Mouse (Mus musculus): ENCODE measurements around the gene Lpin2. TPM values are rescaled to one million over a fixed set of nuclear protein-coding genes. Genes with fewer than 3 reads are reported as not detected.
A peak's percentile ranks its signal among the peaks of the same experiment; 100 is the strongest.

The Lpin2 gene
- polyA plus RNA-seq, 1 experiment: 20.7 TPM

DNA sequence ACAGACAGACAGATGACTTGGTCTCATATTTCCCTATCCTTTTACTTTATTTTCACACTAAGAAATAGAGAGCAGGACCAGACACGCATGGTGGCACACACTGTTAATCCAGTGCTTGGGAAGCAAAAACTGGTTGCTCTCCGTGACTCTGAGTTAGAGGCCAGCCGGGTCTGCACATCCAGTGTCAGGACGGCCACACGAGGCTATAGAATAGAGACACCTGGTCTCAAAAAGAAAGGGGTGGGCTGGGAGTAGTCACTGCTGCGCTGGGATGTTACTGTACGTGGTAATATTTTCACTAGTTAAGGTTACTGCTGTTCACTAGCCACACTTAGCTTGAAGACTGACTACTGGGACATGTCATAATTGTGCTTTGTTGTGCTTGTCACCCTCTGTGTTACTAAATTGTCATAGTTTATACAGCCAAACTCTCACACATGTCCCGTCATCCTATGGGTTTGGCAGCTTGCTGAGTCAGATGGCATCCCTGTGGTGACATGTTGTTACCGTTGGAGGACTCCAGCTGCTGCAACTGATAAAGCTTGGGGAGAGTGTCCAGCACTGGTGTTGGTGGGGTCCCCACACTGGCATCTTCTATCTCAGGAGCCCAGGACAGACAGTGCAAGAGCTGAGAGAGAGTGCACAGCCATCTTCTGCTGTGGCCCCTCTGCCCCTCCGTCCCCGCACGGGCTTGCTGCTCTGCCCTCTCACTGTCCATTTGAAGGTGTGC is 53.0 kb downstream of the Lpin2 start:
- no peaks in the 10 kb centered on the region for H3K4me1 ChIP-seq (ENCODE audit: control insufficient read depth, insufficient read depth, low read length)
- no peak for TF ChIP-seq CTCF (IDR thresholded peaks at IDR 0.05; ENCODE audit: borderline replicate concordance, insufficient read depth, low read length)
- TF ChIP-seq POLR2A (IDR thresholded peaks at IDR 0.05; ENCODE audit: low read depth, low read length): no peak
- no peak overlapping the region for H3K27ac ChIP-seq (ENCODE audit: insufficient read depth, low read length)
- H3K4me3 ChIP-seq (ENCODE audit: insufficient read depth, low read length): no peak overlapping the region

DNA sequence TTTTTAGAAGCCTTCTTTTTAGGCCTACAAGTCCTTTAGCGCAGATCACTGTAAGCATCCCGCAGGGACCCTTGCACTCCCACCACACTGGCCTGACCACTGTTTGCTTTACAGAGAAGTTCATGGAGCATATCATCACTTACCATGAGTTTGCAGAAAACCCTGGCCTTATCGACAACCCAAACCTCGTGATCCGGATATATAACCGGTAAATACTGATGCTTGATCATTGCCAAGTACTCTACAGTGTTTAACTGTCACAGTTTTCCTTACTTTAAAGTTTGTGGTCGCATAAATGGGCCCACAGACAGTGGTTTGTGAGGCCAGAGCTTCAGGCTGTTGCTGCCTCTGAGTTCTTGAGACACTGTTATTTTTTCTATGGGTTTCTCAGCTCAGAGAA is 56.1 kb downstream of the Lpin2 start:
- Histone ChIP-seq H3K4me1 (ENCODE audit: control insufficient read depth, insufficient read depth, low read length) (no peaks in the 10 kb centered on the region), H3K4me3 (ENCODE audit: insufficient read depth, low read length) (no peak overlapping the region), H3K27ac (ENCODE audit: insufficient read depth, low read length) (no peak overlapping the region)
- TF ChIP-seq POLR2A (IDR thresholded peaks at IDR 0.05; ENCODE audit: low read depth, low read length) (no peak), CTCF (IDR thresholded peaks at IDR 0.05; ENCODE audit: borderline replicate concordance, insufficient read depth, low read length) (no peak)

DNA sequence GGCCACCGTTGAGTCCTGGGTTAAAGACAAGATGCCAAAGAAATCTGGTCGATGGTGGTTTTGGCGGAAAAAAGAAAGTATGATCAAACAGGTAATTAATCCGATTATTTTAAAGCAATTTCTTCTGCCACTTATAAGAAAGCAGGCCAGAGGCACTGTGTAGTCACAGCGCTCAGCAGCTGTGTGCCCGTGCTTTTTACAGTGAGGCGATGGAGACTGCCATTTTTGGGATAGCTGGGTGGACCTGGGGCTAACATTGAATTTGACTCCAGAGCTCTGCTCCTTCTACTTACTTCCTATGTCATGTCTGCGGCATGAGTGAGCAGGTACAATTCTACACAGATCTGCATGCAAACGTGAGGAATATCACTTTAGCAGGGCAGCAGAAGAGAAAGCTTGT is 58.5 kb downstream of the Lpin2 start:
- H3K4me3 ChIP-seq (ENCODE audit: insufficient read depth, low read length): no peak overlapping the region
- no peak for TF ChIP-seq POLR2A (IDR thresholded peaks at IDR 0.05; ENCODE audit: low read depth, low read length)
- TF ChIP-seq CTCF (IDR thresholded peaks at IDR 0.05; ENCODE audit: borderline replicate concordance, insufficient read depth, low read length): no peak
- no peak overlapping the region for H3K27ac ChIP-seq (ENCODE audit: insufficient read depth, low read length)
- no peaks in the 10 kb centered on the region for H3K4me1 ChIP-seq (ENCODE audit: control insufficient read depth, insufficient read depth, low read length)

DNA sequence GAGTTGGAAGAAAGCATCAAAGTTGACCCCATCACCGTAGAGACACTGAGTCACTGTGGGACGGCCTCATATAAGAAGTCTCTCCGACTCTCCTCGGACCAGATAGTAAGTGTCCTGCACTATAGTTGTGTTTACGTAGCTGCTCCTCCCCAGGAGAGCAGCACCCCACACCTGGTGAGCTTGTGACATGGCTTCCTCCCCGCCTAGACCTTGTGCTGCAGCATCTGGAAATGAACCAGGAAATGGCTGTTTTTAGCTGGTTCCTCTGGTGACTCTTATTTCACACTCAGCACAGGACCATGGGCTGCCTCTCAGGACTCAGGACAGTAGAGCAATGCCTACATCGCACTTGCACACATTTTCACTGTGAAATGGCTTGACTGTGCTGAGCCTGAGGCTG is 60.3 kb downstream of the Lpin2 start:
- Histone ChIP-seq H3K4me1 (ENCODE audit: control insufficient read depth, insufficient read depth, low read length) (no peaks in the 10 kb centered on the region), H3K27ac (ENCODE audit: insufficient read depth, low read length) (no peak overlapping the region), H3K4me3 (ENCODE audit: insufficient read depth, low read length) (no peak overlapping the region)
- TF ChIP-seq CTCF (IDR thresholded peaks at IDR 0.05; ENCODE audit: borderline replicate concordance, insufficient read depth, low read length): no peak
- TF ChIP-seq POLR2A (IDR thresholded peaks at IDR 0.05; ENCODE audit: low read depth, low read length): no peak

DNA sequence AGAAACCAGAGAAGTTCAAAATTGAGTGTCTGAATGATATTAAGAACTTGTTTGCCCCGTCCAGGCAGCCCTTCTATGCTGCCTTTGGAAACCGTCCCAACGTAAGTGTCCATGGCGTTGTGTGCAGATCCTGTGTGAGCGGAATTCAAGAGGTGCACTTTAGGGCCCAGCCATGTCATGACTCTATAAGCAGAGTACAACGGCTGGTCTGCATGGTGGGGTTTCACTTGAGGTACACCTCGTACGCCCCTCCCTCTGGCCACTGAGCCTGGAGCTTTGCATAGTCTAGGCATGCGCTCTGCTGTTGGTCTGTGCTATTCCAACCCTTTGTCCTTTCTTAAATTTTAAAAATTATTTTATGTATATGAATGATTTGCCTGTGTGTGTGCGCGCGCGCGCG is 62.8 kb downstream of the Lpin2 start:
- Histone ChIP-seq H3K27ac (ENCODE audit: insufficient read depth, low read length) (no peak overlapping the region), H3K4me3 (ENCODE audit: insufficient read depth, low read length) (no peak overlapping the region), H3K4me1 (ENCODE audit: control insufficient read depth, insufficient read depth, low read length) (peaks cover 4% of the 10 kb centered on the region; the same call in 1 of the 2 replicates)
- TF ChIP-seq CTCF (IDR thresholded peaks at IDR 0.05; ENCODE audit: borderline replicate concordance, insufficient read depth, low read length) (no peak), POLR2A (IDR thresholded peaks at IDR 0.05; ENCODE audit: low read depth, low read length) (no peak)

DNA sequence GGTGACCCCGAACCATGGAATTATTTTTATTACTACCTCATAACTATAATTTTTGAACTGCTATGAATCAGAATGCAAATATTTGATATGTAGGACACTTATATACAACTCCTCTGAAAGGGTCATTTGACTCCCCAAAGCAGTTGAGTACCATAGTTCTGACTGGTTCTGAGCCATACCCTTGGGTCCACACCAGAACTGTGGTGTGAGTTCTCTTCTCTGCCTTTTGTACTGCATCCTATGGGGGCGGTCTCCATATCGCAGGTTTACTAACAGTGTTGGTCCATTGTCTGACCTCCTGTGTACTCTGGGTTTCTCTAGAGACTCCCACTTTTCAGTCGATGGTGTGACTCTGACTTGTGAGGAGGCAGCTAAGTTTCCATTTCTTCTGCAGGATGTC is 63.7 kb downstream of the Lpin2 start:
- peaks cover 10% of the 10 kb centered on the region for H3K4me1 ChIP-seq (ENCODE audit: control insufficient read depth, insufficient read depth, low read length)
- no peak for TF ChIP-seq CTCF (IDR thresholded peaks at IDR 0.05; ENCODE audit: borderline replicate concordance, insufficient read depth, low read length)
- TF ChIP-seq POLR2A (IDR thresholded peaks at IDR 0.05; ENCODE audit: low read depth, low read length): no peak
- H3K4me3 ChIP-seq (ENCODE audit: insufficient read depth, low read length): no peak overlapping the region
- no peak overlapping the region for H3K27ac ChIP-seq (ENCODE audit: insufficient read depth, low read length)

DNA sequence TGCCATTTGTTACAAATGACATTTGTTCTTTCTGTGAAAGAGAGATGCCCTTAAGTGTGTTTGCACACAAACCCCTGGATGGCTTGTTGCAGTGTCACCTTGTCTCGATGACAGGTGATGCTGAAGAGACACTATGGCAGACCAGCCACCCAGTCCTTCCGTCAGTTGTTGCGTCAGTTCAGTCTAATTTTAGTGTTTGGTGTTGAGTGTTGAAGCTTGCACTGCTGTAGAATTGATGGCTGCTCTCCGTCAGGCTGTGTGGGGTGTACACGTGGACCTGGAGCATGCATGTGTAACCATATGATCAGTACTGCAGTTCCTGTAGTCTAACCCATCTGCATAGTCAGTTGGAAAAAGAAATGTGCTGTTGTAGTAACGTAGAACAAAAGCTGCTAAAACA is 66.6 kb downstream of the Lpin2 start:
- no peak overlapping the region for H3K4me3 ChIP-seq (ENCODE audit: insufficient read depth, low read length)
- H3K27ac ChIP-seq (ENCODE audit: insufficient read depth, low read length): no peak overlapping the region
- TF ChIP-seq CTCF (IDR thresholded peaks at IDR 0.05; ENCODE audit: borderline replicate concordance, insufficient read depth, low read length): no peak
- no peak for TF ChIP-seq POLR2A (IDR thresholded peaks at IDR 0.05; ENCODE audit: low read depth, low read length)
- H3K4me1 ChIP-seq (ENCODE audit: control insufficient read depth, insufficient read depth, low read length): peaks cover 11% of the 10 kb centered on the region

DNA sequence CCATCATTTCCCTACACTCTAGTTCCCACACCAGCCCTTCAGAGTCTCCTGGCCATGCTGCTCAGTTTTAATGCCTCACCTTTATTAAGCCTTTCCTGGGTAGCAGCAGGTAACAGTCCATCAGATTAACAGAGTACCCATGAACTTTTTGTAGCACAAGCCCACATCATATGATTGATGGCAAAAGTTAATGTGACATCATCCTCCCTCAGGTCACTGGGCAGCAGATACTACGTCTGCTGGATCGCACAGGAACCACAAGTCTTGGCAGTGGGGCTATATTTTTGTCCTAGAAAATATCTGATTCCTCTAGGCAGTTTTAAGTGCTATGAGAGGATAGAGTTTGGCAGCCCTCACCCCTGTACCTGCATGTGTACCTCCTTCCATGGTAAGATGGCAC is 67.7 kb downstream of the Lpin2 start:
- Histone ChIP-seq H3K27ac (ENCODE audit: insufficient read depth, low read length) (0 out of 2 replicates have a peak overlapping the region, but pooled peaks have one; percentile 58), H3K4me1 (ENCODE audit: control insufficient read depth, insufficient read depth, low read length) (peaks cover 11% of the 10 kb centered on the region), H3K4me3 (ENCODE audit: insufficient read depth, low read length) (no peak overlapping the region)
- no peak for TF ChIP-seq POLR2A (IDR thresholded peaks at IDR 0.05; ENCODE audit: low read depth, low read length)
- TF ChIP-seq CTCF (IDR thresholded peaks at IDR 0.05; ENCODE audit: borderline replicate concordance, insufficient read depth, low read length): no peak

DNA sequence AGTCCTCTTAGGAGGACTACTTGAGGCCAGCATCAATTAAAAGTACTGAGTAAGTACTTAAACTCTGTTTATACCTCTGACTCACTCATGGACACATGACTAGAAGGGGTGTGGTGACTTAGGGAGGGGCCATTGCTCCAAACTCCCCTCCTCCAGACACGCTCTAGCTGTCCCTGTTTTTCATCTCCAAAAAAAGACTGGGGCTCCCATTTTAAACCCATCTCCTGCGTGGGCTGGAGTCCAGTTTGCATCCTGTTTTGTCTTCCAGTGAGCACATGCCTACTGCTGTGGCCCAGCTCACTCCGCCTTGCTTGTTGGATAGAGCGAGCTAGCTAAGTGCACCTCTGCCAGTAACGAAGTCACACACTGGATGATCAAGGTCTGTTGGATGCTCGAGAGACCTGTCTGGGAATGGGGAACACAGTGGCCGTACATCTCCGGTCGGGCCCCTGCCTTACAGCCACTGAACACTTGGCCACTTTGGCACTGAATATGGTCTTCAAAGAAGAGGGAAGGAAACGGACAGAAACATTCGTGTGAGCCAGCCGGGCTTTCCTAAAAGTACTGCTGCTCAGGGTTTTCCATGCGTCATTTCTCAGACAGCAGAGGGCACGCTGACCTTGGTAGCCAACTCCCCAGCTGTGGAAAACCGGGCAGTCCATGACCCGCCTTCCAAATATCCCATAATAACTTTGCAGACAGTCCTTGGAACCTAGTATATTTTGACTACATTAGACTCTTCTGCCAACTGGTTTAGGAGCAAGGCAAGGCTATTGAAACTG is 68.7 kb downstream of the Lpin2 start:
- peak; percentile 23; the same call in 1 of the 2 replicates for TF ChIP-seq CTCF (IDR thresholded peaks at IDR 0.05; ENCODE audit: borderline replicate concordance, insufficient read depth, low read length)
- TF ChIP-seq POLR2A (IDR thresholded peaks at IDR 0.05; ENCODE audit: low read depth, low read length): no peak
- Histone ChIP-seq H3K4me3 (ENCODE audit: insufficient read depth, low read length) (no peak overlapping the region), H3K27ac (ENCODE audit: insufficient read depth, low read length) (peak overlapping the region; percentile 65), H3K4me1 (ENCODE audit: control insufficient read depth, insufficient read depth, low read length) (peaks cover 11% of the 10 kb centered on the region)

DNA sequence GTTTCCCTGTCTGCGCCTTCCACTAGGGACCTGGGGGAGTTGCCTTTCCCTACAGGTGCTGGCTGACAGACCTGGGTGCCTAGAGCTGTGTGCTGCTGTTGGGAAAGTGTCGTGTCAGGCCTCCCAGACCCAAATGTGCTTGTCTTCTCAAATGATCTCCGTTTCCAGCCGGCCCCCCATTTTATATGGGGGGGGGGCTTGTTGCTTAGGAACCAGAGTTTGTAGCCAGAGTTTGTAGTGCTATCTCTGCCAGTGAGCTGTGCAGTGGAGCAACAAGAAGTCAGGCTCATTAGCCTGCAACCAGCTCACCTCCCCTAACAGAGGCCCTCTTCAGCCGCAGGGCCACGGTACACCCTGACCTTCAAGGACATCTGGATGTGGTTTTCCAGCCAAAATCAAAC is 69.2 kb downstream of the Lpin2 start:
- Histone ChIP-seq H3K4me1 (ENCODE audit: control insufficient read depth, insufficient read depth, low read length) (peaks cover 11% of the 10 kb centered on the region), H3K27ac (ENCODE audit: insufficient read depth, low read length) (no peak overlapping the region), H3K4me3 (ENCODE audit: insufficient read depth, low read length) (no peak overlapping the region)
- TF ChIP-seq CTCF (IDR thresholded peaks at IDR 0.05; ENCODE audit: borderline replicate concordance, insufficient read depth, low read length) (no peak), POLR2A (IDR thresholded peaks at IDR 0.05; ENCODE audit: low read depth, low read length) (no peak)
